Mouse (Mus musculus): ENCODE results near the gene Chil5. TPM values are rescaled to one million over a fixed set of nuclear protein-coding genes. Genes with fewer than 3 reads are reported as not detected.
"Not testable (repeated sequence)": the region's sequence is repeated elsewhere in the genome, so short reads cannot be mapped to it uniquely, and the experiment has no call there.

Gene Chil5
- not detected for total RNA-seq (2021)
- long read RNA-seq, experiment 1, result 0 reads
- long read RNA-seq, experiment 2, result 0 reads

DNA sequence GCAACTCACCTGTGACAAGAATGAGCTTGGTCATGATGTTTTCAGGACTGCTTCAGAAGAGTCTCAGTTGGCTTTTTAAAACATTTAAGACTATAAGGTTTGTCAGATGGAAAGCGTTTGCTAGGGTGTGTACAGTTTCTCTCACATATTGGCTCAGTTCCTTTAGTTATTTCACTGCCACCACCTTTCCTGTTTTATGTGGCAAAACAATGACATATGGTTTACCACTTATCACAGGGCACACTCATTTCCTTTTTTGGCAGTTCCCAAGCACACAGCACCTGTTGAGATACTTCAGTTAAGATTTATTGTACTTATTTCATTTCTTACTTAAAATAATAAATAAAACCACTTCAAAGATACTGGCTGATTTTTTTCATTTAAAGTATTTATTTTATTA is at the start of gene Chil5:
Gene Chil5, minus strand, starts transcription at position 34 of the 400 bp plus-strand sequence.
- no peak for DNase-seq (ENCODE audit: low spot score in 2 of 2)
- intact Hi-C loops (cut with DNase I), result no loop called here

- no peak for DNase-seq (ENCODE audit: low spot score in 2 of 2)
- intact Hi-C loops (cut with DNase I), result no loop called here
Observed at GRCm38 (mm10) chr3:106074824-106075223, 42.2 kb upstream of the Chil5 start.

DNA sequence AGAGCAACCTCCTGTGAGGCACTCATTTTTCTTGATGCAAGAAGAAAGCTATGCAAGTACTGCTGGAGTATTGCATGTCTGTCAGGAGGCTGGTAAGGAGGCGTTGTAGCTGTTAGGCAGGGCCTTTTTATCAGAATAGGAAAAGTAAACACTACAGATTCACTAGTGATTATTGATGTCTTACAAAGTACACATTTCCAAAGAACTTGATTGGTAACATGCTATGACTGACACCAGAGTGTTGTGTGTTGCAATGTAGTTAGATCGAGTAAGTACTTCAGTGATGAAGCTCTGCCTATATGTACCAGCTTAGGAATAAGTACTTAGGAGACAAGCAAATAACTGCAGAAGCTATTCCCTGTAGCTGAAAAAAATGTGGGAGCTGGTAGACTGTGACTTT is 38.4 kb upstream of the Chil5 start:
- intact Hi-C loops (cut with DNase I), result no loop called here
- no peak for DNase-seq (ENCODE audit: low spot score in 2 of 2)

GRCm38 (mm10) chr3:106067707-106068106 is 35.1 kb upstream of the Chil5 start:
- DNase-seq (ENCODE audit: low spot score in 2 of 2); intact Hi-C loops (cut with DNase I): not testable (repeated sequence)

DNA sequence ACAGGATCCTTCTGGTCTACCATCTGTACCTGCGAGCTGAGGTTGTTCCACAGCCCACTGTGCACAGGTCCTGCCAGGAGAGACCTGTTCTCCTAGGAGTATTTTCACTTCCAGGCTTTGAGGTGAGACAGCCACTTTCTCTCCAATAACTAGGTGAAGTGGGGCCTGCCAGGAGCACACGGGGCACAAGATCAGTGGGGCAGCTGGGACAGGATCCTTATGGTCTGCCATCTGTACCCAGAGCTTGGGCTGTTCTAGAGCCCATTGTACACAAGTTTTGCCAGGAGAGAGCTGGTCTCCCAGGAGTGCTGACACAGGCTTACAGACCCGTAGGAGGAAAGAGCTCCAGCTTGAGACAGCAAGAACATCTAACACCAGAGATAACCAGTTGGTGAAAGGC is 25.4 kb upstream of the Chil5 start:
- DNase-seq (ENCODE audit: low spot score in 2 of 2), result no peak
- intact Hi-C loops (cut with DNase I), result no loop called here

DNA sequence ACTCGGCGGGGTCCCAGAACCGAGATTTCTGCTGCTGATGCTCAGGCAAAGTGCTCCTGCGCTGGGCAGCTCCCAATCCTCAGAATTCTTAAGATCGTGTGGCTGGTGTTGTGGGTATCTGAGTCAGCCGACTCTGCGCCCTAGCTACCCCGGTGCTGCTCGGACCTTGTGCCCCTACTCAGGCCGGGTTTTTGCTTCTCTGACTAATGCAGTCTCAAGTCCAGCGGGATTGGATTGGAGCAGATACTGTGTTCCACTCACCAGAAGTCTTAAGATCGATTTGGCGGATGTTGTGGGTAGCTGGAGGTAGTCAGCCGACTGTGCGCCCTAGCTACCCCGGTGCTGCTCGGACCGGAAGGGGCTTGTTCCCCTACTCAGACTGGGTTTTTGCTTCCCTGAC is 19.3 kb upstream of the Chil5 start:
- intact Hi-C loops (cut with DNase I), result no loop called here
- DNase-seq (ENCODE audit: low spot score in 2 of 2), result no peak

DNA sequence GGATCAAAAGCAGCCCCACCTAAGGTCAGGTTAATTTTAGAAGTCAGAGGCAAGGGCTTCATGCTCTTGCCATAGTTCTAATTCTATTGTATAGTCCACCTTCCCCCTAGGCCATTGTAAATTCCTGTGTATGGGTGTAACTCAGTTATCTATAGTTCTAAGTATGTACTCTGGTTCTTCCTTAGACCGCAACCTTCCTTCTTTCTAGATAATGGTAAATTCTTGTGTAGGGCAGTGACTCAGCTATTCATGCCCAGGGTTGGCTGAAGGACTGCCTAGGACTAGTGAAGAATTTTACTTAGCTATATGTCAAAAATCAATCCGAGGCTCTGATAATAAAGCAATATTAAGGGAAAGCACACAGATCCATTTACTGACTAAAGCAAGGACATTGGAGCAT is 7.7 kb upstream of the Chil5 start:
- DNase-seq (ENCODE audit: low spot score in 2 of 2), result no peak
- intact Hi-C loops (cut with DNase I), result no loop called here

DNA sequence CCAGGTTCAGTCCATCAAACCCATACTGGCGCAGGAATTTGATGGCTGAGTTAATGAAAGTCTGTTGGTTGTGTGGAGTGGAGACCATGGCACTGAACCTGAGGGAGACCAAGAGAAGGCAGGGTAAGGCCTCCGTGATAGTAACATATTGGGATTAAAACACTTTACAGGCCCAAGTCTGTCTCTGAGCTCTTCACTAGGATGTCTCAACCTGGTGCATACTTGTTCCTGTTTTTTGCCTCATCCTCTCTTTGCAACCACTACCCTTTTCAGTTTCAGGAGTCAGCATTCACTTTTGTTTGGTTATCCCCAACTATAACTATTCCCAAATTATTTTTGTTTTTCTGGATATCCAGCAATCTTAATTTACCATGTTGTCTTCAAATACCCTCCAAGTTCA is 8.5 kb downstream of the Chil5 start:
- intact Hi-C loops (cut with DNase I), result loop anchor here (5.0 kb wide), 1 partner anchor 853 kb away; no protein-coding TSS in a partner anchor
- no peak for DNase-seq (ENCODE audit: low spot score in 2 of 2)

- intact Hi-C loops (cut with DNase I), result loop anchor here (2.0 to 5.0 kb wide), 2 partner anchors 427 to 855 kb away; no protein-coding TSS in a partner anchor
Observed at GRCm38 (mm10) chr3:106021840-106022239, 10.8 kb downstream of the Chil5 start.

GRCm38 (mm10) chr3:106014546-106014945 is 18.1 kb downstream of the Chil5 start, which contains the start of gene Pifo:
Gene Pifo, minus strand, starts transcription at chr3:106014646.
- intact Hi-C loops (cut with DNase I), result no loop called here
- DNase-seq (ENCODE audit: low spot score in 2 of 2), result no peak

More at GRCm38 (mm10) chr3:106021840-106022239, 10.8 kb downstream of the Chil5 start:
- peak; percentile 6 to 36 for DNase-seq (ENCODE audit: low spot score in 2 of 2)

- DNase-seq (ENCODE audit: low spot score in 2 of 2); intact Hi-C loops (cut with DNase I): not testable (repeated sequence)
Observed at GRCm38 (mm10) chr3:106003360-106003759, 29.3 kb downstream of the Chil5 start.

- intact Hi-C loops (cut with DNase I), result no loop called here
Observed at GRCm38 (mm10) chr3:106001416-106002370, 30.9 kb downstream of the Chil5 start.

DNA sequence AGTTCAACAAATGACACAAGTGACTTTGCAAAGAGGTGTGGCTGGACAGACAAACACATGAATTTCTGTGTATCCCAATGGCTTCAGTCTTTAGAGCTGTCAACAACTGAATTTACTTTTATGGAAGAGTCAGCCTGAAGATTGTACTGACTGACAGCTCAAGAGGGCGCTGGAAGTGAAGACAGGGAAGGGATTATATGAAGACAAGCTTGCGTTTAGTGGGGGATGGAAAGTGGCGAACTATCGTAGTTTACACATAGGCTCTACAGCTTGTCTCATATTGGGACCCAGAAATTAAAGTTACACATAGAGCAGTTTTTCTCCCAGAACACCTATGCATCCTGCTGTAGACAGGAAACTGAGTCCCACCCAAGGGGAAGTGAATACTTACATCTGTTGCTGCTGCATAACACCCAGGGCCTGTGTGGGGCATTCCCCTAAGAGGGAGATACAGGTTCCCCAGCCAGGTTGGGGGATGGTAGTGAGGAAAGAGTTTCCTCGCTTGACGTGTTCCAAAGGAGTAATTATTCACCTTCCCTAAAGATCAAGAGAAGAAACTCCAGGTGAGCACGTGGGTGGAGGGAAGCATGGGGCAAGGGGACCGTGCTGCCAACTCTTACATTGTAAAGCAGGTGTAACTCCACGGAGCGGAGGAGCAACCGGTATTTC is 31.8 kb downstream of the Chil5 start:
- no peak for DNase-seq (ENCODE audit: low spot score in 2 of 2)
- intact Hi-C loops (cut with DNase I), result no loop called here

More at GRCm38 (mm10) chr3:106001416-106002370, 30.9 kb downstream of the Chil5 start:
- DNase-seq (ENCODE audit: low spot score in 2 of 2), result peak; percentile 30 to 50

DNA sequence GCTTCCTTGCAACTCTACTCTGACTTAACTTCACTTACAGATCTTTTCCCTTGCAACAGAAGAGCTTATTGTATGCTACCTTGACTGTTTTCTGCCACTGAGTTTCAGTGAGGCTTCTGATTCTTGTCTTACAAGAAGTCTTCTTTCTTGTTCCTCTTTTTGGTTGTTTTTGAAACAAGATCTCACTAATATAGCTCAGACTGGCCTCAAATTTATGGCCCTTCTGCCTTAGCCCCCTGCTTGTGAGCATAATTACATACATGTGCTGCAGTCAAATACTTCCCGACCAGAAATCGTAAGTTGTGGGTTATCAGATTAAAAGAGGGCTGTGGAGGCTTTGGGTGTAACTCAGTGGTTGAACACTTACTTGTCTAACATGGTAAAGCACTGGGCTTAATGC is 37.9 kb downstream of the Chil5 start:
- intact Hi-C loops (cut with DNase I), result no loop called here
- DNase-seq (ENCODE audit: low spot score in 2 of 2), result no peak

DNA sequence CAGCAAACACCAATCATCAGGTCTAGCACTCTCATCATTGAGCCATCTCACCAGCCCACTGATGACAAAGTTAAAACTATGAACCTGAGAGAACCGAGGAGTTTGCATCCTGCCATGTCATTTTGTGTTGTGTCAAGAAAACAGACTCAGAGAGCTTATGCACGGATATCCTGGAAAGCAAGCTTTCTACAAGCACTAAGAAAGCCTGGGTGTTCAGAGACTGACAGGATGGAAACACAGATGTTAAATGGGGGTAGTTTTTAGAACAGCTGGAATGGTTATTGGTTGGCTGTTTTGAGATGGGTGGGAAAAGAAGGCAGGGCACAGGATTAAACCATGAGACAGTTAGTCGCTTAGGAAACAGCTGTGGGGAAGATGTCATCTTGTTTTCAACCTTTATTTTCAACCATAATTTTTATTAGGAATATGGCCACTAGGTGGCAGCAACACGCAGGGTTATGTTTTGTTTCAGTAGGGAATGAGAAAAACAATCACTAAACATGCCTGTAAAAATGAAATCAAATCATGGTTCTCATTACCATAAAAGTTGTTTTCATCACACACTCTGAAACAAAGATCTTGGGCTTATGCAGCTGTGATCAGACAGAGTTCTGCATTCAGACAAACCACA is 40.8 kb downstream of the Chil5 start:
- peak; percentile 67 to 72 for DNase-seq (ENCODE audit: low spot score in 2 of 2)
- intact Hi-C loops (cut with DNase I), result loop anchor here (2.0 kb wide), 1 partner anchor 457 kb away; no protein-coding TSS in a partner anchor

DNA sequence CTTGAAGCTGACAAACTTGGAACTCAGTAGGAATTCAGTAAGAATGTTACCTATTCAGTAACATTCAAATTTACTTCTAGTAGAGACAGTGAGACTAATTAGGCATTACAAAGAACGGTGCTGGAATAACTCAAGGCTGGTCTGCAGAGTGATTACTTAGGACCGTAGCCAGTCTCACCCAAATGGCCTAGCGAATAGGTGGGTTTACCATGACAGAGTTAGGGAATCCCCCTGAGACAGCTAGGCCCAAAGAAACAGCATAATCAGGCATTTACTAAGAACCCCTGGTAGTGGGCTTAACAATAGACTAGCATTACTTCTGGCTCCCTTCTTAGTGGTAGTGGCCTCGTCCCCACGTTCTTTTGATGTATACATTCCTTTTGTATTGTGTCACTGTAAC is 43.0 kb downstream of the Chil5 start:
- not testable (repeated sequence) for DNase-seq (ENCODE audit: low spot score in 2 of 2)
- intact Hi-C loops (cut with DNase I), result loop anchor here (2.0 kb wide), 1 partner anchor 459 kb away; no protein-coding TSS in a partner anchor

- DNase-seq (ENCODE audit: low spot score in 2 of 2), result no peak
- intact Hi-C loops (cut with DNase I), result no loop called here
Observed at GRCm38 (mm10) chr3:105974174-105974573, 58.4 kb downstream of the Chil5 start.

- no peak for DNase-seq (ENCODE audit: low spot score in 2 of 2)
- intact Hi-C loops (cut with DNase I), result no loop called here
Observed at GRCm38 (mm10) chr3:105973411-105973810, 59.2 kb downstream of the Chil5 start, which contains the start of gene Ovgp1. Gene Ovgp1, plus strand, starts transcription at chr3:105973711.

GRCm38 (mm10) chr3:105971831-105972446 is 60.7 kb downstream of the Chil5 start:
- intact Hi-C loops (cut with DNase I), result no loop called here
- no peak for DNase-seq (ENCODE audit: low spot score in 2 of 2)
